Mouse (Mus musculus) lung, postnatal 4 days (tissue): ENCODE data around the gene Zfp993.
A peak's percentile ranks its signal among the peaks of the same experiment; 100 is the strongest.
"Not testable (repeated sequence)": the region's sequence is repeated elsewhere in the genome, so short reads cannot be mapped to it uniquely, and the experiment has no call there.

Experiments
- DNase-seq, 2 experiments: peaks; one replicate each; pipeline ENCODE4 v3.0.0; 2021

The Zfp993 gene

GRCm38 (mm10) chr4:146610774-146611400, at the start of gene Zfp993:
Zfp993 (plus strand) TSS chr4:146610961.
- DNase-seq = not testable (repeated sequence)

- not testable (repeated sequence) for DNase-seq
Observed at GRCm38 (mm10) chr4:146579905-146580873, 30.6 kb upstream of the Zfp993 start.

DNA sequence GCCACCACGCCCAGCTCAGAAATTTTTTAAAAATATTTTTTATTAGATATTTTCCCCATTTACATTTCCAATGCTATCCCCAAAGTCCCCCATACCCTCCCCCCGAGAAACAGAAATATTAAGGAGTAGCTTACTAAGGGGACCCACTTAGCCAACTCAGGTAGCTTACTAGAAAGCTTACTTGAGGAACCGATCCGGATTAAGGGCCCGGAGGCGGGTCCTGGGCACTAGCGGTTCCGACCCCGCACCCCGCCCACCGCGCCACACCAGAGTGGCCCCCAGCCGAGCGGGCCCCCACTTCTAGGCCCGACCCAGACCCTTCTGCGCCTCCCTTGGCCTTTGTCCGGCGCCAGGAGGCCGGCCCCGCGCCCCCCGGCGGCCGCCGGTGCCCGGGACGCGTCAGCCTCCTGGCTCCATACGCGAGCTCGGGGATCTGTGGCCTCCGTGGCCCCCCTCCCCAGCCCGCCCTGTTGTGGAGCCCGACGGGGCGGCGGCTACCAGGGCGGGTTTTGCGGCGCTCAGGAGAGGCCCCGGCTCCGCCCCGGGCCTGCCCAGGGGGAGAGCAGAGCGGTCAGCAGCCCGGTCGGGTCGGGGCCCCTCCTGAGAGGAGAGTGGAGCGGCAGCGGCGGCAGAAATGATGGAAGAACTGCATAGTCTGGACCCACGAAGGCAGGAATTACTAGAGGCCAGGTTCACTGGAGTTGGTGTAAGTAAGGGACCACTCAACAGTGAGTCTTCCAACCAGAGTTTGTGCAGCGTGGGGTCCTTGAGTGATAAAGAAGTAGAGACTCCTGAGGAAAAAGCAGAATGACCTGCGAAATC, 7.0 kb upstream of the Zfp993 start:
- DNase-seq = peak in 1 of 2 experiments; percentile 13

DNA sequence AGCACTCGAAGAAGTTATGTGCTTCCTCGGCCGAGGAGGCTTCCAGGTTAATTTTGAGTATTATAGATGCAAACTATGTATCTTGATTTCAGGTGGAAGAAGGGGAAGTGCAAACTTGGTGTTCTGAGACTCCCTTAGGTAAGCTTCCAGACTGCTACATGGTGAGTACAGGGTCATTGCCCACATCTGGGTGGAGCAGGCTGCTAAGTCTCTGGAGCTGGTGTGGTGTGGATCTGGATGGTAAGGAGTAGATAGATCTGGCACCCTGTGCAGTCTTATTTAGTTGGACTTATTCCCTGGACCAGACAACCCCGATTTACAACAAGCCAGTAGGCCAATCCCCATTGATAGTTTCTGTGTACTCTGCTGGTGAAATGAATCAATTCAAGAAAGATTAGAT, 33.6 kb downstream of the Zfp993 start:
- DNase-seq = not testable (repeated sequence)

DNA sequence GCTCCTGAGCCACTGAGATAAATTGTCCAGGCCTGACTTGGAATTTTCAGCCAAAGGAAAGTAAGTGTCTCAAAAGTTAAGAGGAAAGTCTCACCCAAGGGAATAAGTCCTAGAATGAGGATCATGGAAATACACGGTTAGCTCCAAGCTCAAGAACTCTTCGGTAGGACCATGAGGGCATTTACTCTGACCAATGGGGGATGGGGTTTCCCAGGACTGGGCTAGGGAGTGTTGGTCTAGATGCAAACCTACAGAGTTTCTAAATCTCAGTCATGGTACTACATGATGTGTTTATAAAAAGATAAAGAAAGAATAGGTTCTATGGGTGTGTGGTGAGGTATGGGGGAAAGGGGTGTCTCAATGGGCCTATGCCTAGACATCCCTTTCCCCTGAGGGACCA, 38.9 kb downstream of the Zfp993 start:
- not testable (repeated sequence) for DNase-seq

DNA sequence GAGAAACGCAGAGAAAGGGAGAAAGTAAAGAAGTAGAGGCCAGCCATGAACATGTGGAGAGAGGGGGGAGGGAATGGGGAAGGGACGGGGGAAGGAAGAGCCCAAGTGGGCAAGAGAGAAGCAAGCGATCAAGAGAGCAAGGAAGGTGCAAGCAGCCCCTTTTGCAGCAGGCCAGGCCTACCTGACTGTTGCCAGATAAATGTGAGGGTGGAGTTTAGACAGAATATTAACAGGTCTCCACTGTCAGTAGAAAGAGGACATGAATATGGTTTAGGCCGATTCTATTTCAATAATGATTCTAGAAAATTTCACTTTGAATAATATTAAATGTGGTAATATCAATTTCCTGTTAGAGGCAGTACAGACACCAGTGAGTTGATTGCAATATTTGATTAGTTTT, 39.4 kb downstream of the Zfp993 start:
- DNase-seq = not testable (repeated sequence)

DNA sequence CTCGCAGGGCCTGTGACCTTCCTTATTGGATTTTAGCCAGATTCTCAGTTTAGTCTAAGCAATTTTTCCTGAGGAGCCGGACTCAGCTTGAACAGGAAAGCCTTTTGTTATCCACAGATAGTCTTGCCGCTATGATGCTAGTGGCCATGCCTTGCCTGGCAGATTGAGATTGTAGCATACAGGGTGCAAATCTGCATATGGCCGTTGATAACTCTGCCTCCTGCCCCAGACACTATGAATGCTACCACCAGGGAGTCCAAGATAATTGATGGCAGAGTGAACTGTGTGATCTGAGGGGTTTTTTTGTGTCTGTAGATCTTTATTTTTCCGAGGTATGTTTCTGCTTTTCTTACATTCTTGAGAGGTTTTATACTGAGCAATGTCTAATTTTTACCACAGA, 39.9 kb downstream of the Zfp993 start:
- not testable (repeated sequence) for DNase-seq
